Mouse (Mus musculus) erythroblast, embryonic 14.5 days (primary cell): ENCODE measurements around the gene Duox2. TPM values are rescaled to one million over a fixed set of nuclear protein-coding genes. Genes with fewer than 3 reads are reported as not detected.

Experiments
- H3K27me3 ChIP-seq: 2 replicates; pipeline ENCODE4 v1.6.1; 2012; ENCODE audit warnings: inconsistent platforms; ENCODE audit not compliant: control insufficient read depth
- H3K36me3 ChIP-seq: 2 replicates; pipeline ENCODE4 v1.6.1; 2012; ENCODE audit warnings: mild to moderate bottlenecking, inconsistent platforms; ENCODE audit not compliant: control insufficient read depth
- H3K4me1 ChIP-seq: 2 replicates; pipeline ENCODE4 v1.6.1; 2012; ENCODE audit warnings: inconsistent platforms; ENCODE audit not compliant: control insufficient read depth
- H3K4me3 ChIP-seq: replicated peaks from 2 replicates; pipeline ENCODE3; 2012; ENCODE audit warnings: moderate library complexity, mild to moderate bottlenecking, inconsistent platforms
- H3K9me3 ChIP-seq: 2 replicates; pipeline ENCODE4 v1.6.1; 2012; ENCODE audit warnings: low read length, inconsistent platforms, mixed read lengths; ENCODE audit not compliant: control insufficient read depth
- GATA1 ChIP-seq: IDR thresholded peaks from 2 replicates; pipeline ENCODE4 v1.6.1; 2012; ENCODE audit warnings: low read length, inconsistent platforms, mixed read lengths
- TAL1 ChIP-seq: IDR thresholded peaks from 3 replicates; pipeline ENCODE4 v1.6.1; 2012; ENCODE audit warnings: low read length, inconsistent platforms, mixed read lengths
- polyA plus RNA-seq: library from polyadenylated mRNA; stranded (reverse); fragments of >175 nt; gene quantifications from 2 replicates; pipeline ENCODE4 v1.2.3, GENCODE M21; 2012

The Duox2 gene
- polyA plus RNA-seq, 1 experiment = not detected

- peaks cover 92% of the 10 kb centered on the region for H3K27me3 ChIP-seq
- H3K9me3 ChIP-seq = peaks cover 7% of the 10 kb centered on the region; the same call in 1 of the 2 replicates
- no peaks in the 10 kb centered on the region for H3K36me3 ChIP-seq
- no peak for TF ChIP-seq GATA1
- H3K4me3 ChIP-seq = no peak within 1 kb of the TSS
- no peaks in the 10 kb centered on the region for H3K4me1 ChIP-seq
Observed at GRCm38 (mm10) chr2:122298596-122299490, 594 bp upstream of the Duox2 start, which contains the start of gene Duoxa2. Gene Duoxa2 (plus strand): TSS chr2:122298900.

- Histone ChIP-seq H3K9me3 (peaks cover 7% of the 10 kb centered on the region; the same call in 1 of the 2 replicates), H3K4me1 (no peaks in the 10 kb centered on the region), H3K4me3 (no peak overlapping the region), H3K27me3 (peaks cover 91% of the 10 kb centered on the region), H3K36me3 (no peaks in the 10 kb centered on the region)
- no peak for TF ChIP-seq TAL1
- TF ChIP-seq GATA1 = no peak
Observed at GRCm38 (mm10) chr2:122297271-122298095, 766 bp downstream of the Duox2 start.

GRCm38 (mm10) chr2:122294916-122295315 is 3.3 kb downstream of the Duox2 start:
- peaks cover 65% of the 10 kb centered on the region for H3K27me3 ChIP-seq
- no peaks in the 10 kb centered on the region for H3K36me3 ChIP-seq
- peaks cover 5% of the 10 kb centered on the region; the same call in 1 of the 2 replicates for H3K9me3 ChIP-seq
- H3K4me1 ChIP-seq = no peaks in the 10 kb centered on the region
- H3K4me3 ChIP-seq = no peak overlapping the region
- TF ChIP-seq GATA1 = no peak
- no peak for TF ChIP-seq TAL1

- H3K9me3 ChIP-seq = peaks cover 7% of the 10 kb centered on the region; the same call in 1 of the 2 replicates
- TF ChIP-seq GATA1 (no peak), TAL1 (no peak)
- H3K27me3 ChIP-seq = no peaks in the 10 kb centered on the region
- no peaks in the 10 kb centered on the region for H3K4me1 ChIP-seq
- no peaks in the 10 kb centered on the region for H3K36me3 ChIP-seq
- no peak overlapping the region for H3K4me3 ChIP-seq
Observed at GRCm38 (mm10) chr2:122286137-122286536, 12.1 kb downstream of the Duox2 start.

GRCm38 (mm10) chr2:122284091-122284490 is 14.2 kb downstream of the Duox2 start:
- no peaks in the 10 kb centered on the region for H3K4me1 ChIP-seq
- TF ChIP-seq TAL1 = no peak
- no peak for TF ChIP-seq GATA1
- H3K9me3 ChIP-seq = peaks cover 7% of the 10 kb centered on the region; the same call in 1 of the 2 replicates
- no peaks in the 10 kb centered on the region for H3K36me3 ChIP-seq
- no peaks in the 10 kb centered on the region for H3K27me3 ChIP-seq
- no peak overlapping the region for H3K4me3 ChIP-seq

GRCm38 (mm10) chr2:122278769-122279168 is 19.5 kb downstream of the Duox2 start:
- Histone ChIP-seq H3K9me3 (peaks cover 7% of the 10 kb centered on the region; the same call in 1 of the 2 replicates), H3K36me3 (no peaks in the 10 kb centered on the region), H3K4me3 (no peak overlapping the region), H3K27me3 (no peaks in the 10 kb centered on the region), H3K4me1 (no peaks in the 10 kb centered on the region)
- TF ChIP-seq TAL1 (no peak), GATA1 (no peak)

GRCm38 (mm10) chr2:122266407-122267193 is 31.6 kb downstream of the Duox2 start:
- Histone ChIP-seq H3K27me3 (no peaks in the 10 kb centered on the region), H3K9me3 (no peaks in the 10 kb centered on the region), H3K36me3 (peaks cover 20% of the 10 kb centered on the region), H3K4me3 (no peak overlapping the region), H3K4me1 (peaks cover 6% of the 10 kb centered on the region)
- TF ChIP-seq TAL1 = no peak
- TF ChIP-seq GATA1 = no peak

GRCm38 (mm10) chr2:122264690-122265089 is 33.6 kb downstream of the Duox2 start:
- Histone ChIP-seq H3K9me3 (no peaks in the 10 kb centered on the region), H3K4me1 (no peaks in the 10 kb centered on the region), H3K27me3 (no peaks in the 10 kb centered on the region), H3K36me3 (peaks cover 39% of the 10 kb centered on the region), H3K4me3 (no peak overlapping the region)
- no peak for TF ChIP-seq GATA1
